Mouse (Mus musculus) hindbrain, embryonic 14.5 days (tissue): ENCODE measurements around the gene Tgfbr3. TPM values are rescaled to one million over a fixed set of nuclear protein-coding genes. Genes with fewer than 3 reads are reported as not detected.
"Not testable (repeated sequence)": the region's sequence is repeated elsewhere in the genome, so short reads cannot be mapped to it uniquely, and the experiment has no call there.

Experiments
- ATAC-seq: fragments of 200-750 bp; cut with Nextera tagmentation; 2 replicates; pipeline ENCODE4 v1.8.0; 2017; ENCODE audit warnings: moderate number of reproducible peaks, mild to moderate bottlenecking, moderate TSS enrichment, moderate library complexity; ENCODE audit not compliant: low FRiP score
- DNase-seq: peaks from one replicate; pipeline ENCODE4 v3.0.0-alpha.2; 2015; ENCODE audit warnings: low spot score
- H3K27ac ChIP-seq: fragments of 300-500 bp; sonication (generic); 2 replicates; pipeline ENCODE4 v1.5.1; 2014; ENCODE audit warnings: mild to moderate bottlenecking, moderate library complexity
- H3K27me3 ChIP-seq: fragments of 300-500 bp; sonication (generic); 2 replicates; pipeline ENCODE4 v1.6.1; 2014; ENCODE audit warnings: mild to moderate bottlenecking, low read length, mixed read lengths; ENCODE audit not compliant: control insufficient read depth, insufficient read depth
- H3K36me3 ChIP-seq: fragments of 300-500 bp; sonication (generic); replicated peaks from 2 replicates; pipeline ENCODE4 v1.6.1; 2014; ENCODE audit not compliant: control insufficient read depth, insufficient read depth
- H3K4me1 ChIP-seq: fragments of 300-500 bp; sonication (generic); replicated peaks from 2 replicates; pipeline ENCODE4 v1.6.1; 2014; ENCODE audit warnings: antibody characterized with exemption, low read length, mixed read lengths; ENCODE audit not compliant: control insufficient read depth, insufficient read depth
- H3K4me2 ChIP-seq: fragments of 300-500 bp; sonication (generic); replicated peaks from 2 replicates; pipeline ENCODE4 v1.6.1; 2014; ENCODE audit warnings: mild to moderate bottlenecking, moderate library complexity
- H3K4me3 ChIP-seq: fragments of 300-500 bp; sonication (generic); replicated peaks from 2 replicates; pipeline ENCODE4 v1.5.1; 2014; ENCODE audit warnings: mild to moderate bottlenecking, low read length
- H3K9ac ChIP-seq: fragments of 300-500 bp; sonication (generic); 2 replicates; pipeline ENCODE4 v1.6.1; 2014
- H3K9me3 ChIP-seq: fragments of 300-500 bp; sonication (generic); 2 replicates; pipeline ENCODE4 v1.6.1; 2016; ENCODE audit warnings: low read length; ENCODE audit not compliant: control insufficient read depth
- WGBS: fragments of 180-500 bp; shearing (Covaris S2); extraction: QIAGEN DNeasy Blood & Tissue Kit; methylation state at CpG from one replicate; pipeline ENCODE4 v1.1.7; 2014; 5-methylcytosine and 5-hydroxymethylcytosine counted together
- polyA plus RNA-seq: library from polyadenylated mRNA; unstranded; fragments of >200 nt; fragmentation: Nextera tagmentation; extraction: Ambion mirVana; gene quantifications from 2 replicates; pipeline ENCODE4 v1.2.1, GENCODE M21; 2014

The Tgfbr3 gene
- polyA plus RNA-seq, 1 experiment from 2014 or later: 7.1 TPM

DNA sequence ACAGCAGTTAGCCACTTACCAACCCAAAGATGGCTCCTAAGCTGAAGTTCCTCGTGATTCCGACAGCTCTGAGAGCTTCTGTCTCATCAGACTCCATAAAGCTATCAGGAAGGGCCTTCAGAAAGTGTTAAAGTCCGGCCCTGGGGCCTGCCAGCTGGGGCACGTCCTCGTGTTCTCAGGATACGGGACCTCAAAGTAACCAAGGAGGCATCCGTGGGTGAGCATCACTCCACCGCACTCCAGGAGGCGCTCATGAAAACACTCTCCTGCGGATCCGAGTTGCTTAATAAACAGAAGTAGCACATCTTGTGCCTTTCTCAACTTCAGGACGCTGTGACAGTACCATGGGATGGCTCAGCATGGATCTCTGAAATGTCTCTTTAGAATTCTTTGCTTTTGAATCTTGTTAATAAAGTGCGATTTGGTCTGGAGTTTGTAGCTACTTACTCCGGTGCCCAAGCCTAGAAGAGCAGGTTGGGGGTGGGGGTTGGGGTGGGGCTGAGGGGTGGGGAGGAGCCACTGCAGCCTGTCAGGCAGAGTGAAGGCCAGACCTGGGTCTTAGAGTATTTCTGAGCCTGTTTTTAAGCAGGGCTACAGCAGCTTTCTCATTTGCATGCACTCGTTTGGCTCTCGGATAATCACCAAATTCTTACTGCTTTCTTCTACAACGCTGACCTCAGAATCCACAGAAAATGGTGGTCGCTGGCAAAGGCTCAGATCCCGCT, 38.7 kb downstream of the Tgfbr3 start:
- DNase-seq (no peak), ATAC-seq (no peak)
- H3K4me3 ChIP-seq: no peak overlapping the region
- 16% methylated on average over 19 of the region's 19 CpGs for WGBS
- peaks cover 26% of the 10 kb centered on the region for H3K27me3 ChIP-seq
- no peak overlapping the region for H3K27ac ChIP-seq
- H3K9me3 ChIP-seq: 0 out of 2 replicates have a peak, but pooled peaks cover 15% of the 10 kb centered on the region
- no peak overlapping the region for H3K4me2 ChIP-seq
- H3K36me3 ChIP-seq: no peaks in the 10 kb centered on the region
- H3K9ac ChIP-seq: no peak overlapping the region
- H3K4me1 ChIP-seq: peaks cover 7% of the 10 kb centered on the region

DNA sequence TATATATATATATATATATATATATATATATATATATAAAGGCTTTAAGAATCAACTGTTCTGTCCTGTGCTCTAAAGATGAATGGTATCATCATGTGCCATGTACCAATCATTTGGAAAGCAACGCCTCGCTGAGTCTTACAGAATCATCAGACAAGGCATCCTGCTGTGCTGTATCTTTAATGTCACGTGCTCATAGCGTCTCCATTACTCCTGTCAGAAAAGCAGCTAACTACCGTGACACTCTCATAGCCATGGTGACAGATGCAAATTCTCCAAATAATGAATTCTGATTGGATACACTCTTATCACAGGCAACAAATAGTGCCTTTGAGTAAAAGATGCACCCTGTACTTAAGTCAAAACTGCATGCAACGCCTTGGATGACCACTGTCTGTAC, 40.7 kb downstream of the Tgfbr3 start:
- Histone ChIP-seq H3K27ac (no peak overlapping the region), H3K4me3 (no peak overlapping the region), H3K4me2 (no peak overlapping the region), H3K9me3 (0 out of 2 replicates have a peak, but pooled peaks cover 8% of the 10 kb centered on the region), H3K4me1 (peaks cover 7% of the 10 kb centered on the region), H3K36me3 (no peaks in the 10 kb centered on the region), H3K9ac (no peak overlapping the region), H3K27me3 (peaks cover 26% of the 10 kb centered on the region)
- ATAC-seq (no peak), DNase-seq (no peak)
- 54% methylated on average over 6 of the region's 6 CpGs for WGBS

DNA sequence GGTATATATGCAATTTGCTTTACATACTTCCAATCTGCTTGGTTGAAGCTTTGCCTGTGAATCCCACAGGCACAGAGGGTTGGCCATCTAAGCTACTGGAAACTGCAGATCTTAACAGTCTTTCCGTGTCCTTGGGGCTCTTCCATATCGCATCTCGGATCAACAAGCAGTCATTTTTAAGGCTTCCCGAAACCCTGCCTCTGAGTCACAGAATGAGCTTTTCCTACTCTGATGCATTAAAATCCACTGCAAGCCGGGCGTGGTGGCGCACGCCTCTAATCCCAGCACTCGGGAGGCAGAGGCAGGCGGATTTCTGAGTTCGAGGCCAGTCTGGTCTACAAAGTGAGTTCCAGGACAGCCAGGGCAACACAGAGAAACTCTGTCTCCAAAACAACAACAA, 41.1 kb downstream of the Tgfbr3 start:
- H3K9me3 ChIP-seq, H3K4me3 ChIP-seq, DNase-seq, H3K36me3 ChIP-seq, ATAC-seq, H3K4me2 ChIP-seq, H3K4me1 ChIP-seq, H3K9ac ChIP-seq, H3K27ac ChIP-seq: not testable (repeated sequence)
- peaks cover 22% of the 10 kb centered on the region for H3K27me3 ChIP-seq
- WGBS: 95% methylated on average over 11 of the region's 11 CpGs

DNA sequence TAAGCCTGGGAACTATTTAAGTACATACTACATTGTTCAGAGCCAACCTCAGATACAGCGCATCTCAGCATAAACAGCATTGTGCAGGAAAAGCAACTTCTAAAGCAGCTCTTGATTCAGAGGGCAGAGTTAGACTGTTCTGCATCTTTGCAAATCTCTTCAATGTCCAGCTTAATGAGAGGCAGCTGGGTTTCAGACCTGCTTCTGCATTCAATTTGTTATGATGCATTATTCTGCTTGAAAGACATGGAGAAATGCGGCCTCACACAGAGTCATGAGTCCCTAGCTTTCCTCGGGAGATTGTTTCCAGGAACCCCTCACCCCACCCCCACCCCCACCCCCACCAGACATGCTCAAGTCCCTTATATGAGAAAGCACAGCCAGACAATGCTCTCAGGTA, 41.6 kb downstream of the Tgfbr3 start:
- 49% methylated on average over 3 of the region's 3 CpGs for WGBS

DNA sequence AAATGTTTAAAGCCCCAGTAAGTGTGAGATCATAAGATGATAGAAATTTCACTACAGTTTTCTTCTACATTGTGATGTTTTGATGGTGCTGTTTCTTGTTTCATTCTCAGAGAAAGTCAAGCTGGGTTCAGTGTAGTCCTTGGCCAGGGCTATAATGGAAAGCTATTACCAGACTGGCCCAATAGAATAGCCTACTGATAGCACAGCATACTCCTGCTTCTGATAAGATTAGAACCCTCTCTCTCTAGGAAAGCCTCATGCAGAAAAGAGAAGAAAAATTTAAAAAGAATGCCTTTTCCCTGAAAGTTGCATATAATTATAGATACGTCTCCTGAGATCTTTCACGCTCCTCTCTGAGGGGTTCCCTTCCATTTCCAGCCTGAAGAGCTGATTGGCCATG, 46.0 kb downstream of the Tgfbr3 start:
- Histone ChIP-seq H3K27ac (no peak overlapping the region), H3K36me3 (no peaks in the 10 kb centered on the region), H3K27me3 (no peaks in the 10 kb centered on the region), H3K4me2 (no peak overlapping the region), H3K4me1 (no peaks in the 10 kb centered on the region), H3K4me3 (no peak overlapping the region), H3K9ac (no peak overlapping the region), H3K9me3 (no peaks in the 10 kb centered on the region)
- DNase-seq (no peak), ATAC-seq (no peak)
- 96% methylated on average over 2 of the region's 2 CpGs for WGBS

More for the DNA sequence above, 41.6 kb downstream of the Tgfbr3 start:
- ATAC-seq (no peak), DNase-seq (no peak)
- Histone ChIP-seq H3K9me3 (0 out of 2 replicates have a peak, but pooled peaks cover 8% of the 10 kb centered on the region), H3K4me2 (no peak overlapping the region), H3K36me3 (no peaks in the 10 kb centered on the region), H3K4me3 (no peak overlapping the region), H3K27me3 (peaks cover 17% of the 10 kb centered on the region; the same call in 1 of the 2 replicates), H3K27ac (no peak overlapping the region), H3K4me1 (peaks cover 7% of the 10 kb centered on the region), H3K9ac (no peak overlapping the region)

DNA sequence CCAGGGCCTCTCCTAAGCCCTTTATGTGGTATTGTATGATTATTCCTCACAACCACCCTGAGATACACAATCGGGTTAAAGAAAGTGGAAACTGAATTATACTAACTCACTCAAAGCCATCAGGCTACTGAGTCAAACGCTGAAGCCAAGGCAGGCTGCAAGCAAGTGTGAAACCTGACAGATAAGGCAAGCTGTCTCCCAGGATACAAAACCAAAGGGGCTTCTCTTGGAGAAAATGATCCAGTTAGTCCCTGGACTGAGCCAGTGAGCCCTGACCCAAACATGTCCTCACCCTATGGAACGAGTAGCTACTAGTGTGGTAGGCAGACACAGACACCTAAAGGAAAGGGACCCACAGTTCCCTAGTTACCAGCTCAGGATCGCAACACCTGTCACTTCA, 46.4 kb downstream of the Tgfbr3 start:
- Histone ChIP-seq H3K4me1 (peaks cover 3% of the 10 kb centered on the region), H3K4me3 (no peak overlapping the region), H3K36me3 (no peaks in the 10 kb centered on the region), H3K27ac (no peak overlapping the region), H3K9ac (no peak overlapping the region), H3K9me3 (no peaks in the 10 kb centered on the region), H3K27me3 (no peaks in the 10 kb centered on the region), H3K4me2 (no peak overlapping the region)
- 88% methylated on average over 4 of the region's 4 CpGs for WGBS
- ATAC-seq (no peak), DNase-seq (no peak)

DNA sequence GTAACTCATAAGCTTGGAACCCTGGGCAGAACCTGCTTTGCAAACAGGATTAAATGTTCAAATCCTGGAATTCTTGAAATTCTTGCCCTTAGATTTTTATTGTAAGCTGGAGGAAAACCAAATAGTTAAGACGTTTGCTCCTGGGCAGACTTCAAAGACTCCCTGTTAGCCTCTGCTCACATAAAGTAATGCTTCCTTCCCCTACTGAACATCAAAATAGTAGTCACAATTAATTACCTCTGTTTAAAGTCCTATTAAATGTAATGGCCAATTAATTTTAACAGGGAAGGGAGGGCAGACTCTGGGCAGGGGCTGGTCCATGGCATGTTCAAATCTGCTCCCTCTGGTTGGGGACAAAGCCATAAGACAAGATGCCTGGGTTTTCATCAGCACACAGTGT, 49.2 kb downstream of the Tgfbr3 start:
- 57% methylated on average over 1 of the region's 1 CpGs for WGBS

DNA sequence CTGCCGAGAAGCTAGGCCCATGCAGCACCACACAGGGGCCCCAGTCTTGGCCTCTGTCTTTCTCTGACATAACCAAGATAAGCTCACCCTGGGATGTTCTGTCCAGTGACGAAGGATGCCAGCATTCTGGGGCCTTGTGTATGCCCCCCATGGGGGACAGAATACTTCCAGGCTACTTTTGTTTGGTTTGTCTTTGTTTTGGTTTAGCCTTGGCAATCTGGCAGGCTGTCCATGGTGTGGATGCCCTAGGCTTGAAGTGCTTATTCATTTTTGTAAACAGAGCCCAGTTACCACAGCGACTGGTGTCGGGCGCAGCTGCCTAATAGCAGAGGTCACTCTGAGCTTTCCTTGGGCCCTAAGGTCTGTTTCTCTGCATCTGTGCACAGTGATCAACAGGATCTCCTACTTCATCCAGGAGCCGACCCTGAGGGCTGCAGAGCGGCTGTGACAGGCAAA, 51.4 kb downstream of the Tgfbr3 start:
- H3K9ac ChIP-seq: no peak overlapping the region
- 41% methylated on average over 7 of the region's 7 CpGs for WGBS

More for the DNA sequence above, 49.2 kb downstream of the Tgfbr3 start:
- no peaks in the 10 kb centered on the region for H3K9me3 ChIP-seq
- no peak overlapping the region for H3K4me2 ChIP-seq
- no peaks in the 10 kb centered on the region for H3K36me3 ChIP-seq
- no peaks in the 10 kb centered on the region for H3K27me3 ChIP-seq
- H3K4me1 ChIP-seq: peaks cover 13% of the 10 kb centered on the region
- ATAC-seq (no peak), DNase-seq (no peak)
- H3K4me3 ChIP-seq: no peak overlapping the region
- no peak overlapping the region for H3K9ac ChIP-seq
- H3K27ac ChIP-seq: no peak overlapping the region

DNA sequence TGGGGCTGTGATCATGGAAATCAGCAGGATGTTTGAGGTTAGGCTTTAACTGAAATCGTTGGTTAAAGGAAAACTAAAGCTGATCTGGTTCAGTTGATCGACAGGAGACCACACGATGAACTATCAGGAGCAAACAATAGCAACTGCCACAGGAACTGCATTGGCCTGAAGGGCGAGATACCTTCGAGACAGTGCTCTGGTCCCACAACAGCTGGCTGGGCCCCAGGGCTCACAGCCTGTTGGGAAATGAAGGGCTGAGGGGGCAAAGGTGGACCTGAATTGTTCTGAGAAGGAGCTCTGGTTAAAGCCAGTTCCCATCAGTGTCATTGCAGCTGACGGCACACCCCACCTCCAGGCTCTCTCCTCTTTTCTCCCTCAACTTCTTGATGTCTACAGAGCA, 52.5 kb downstream of the Tgfbr3 start:
- no peak for DNase-seq
- Histone ChIP-seq H3K9me3 (no peaks in the 10 kb centered on the region), H3K4me1 (peaks cover 13% of the 10 kb centered on the region), H3K36me3 (no peaks in the 10 kb centered on the region), H3K4me2 (no peak overlapping the region), H3K4me3 (no peak overlapping the region), H3K27ac (no peak overlapping the region), H3K9ac (no peak overlapping the region), H3K27me3 (no peaks in the 10 kb centered on the region)
- whole genome bisulfite sequencing: 71% methylated on average over 6 of the region's 6 CpGs
- no peak for ATAC-seq

More for the DNA sequence above, 51.4 kb downstream of the Tgfbr3 start:
- Histone ChIP-seq H3K4me2 (no peak overlapping the region), H3K27ac (no peak overlapping the region), H3K9me3 (no peaks in the 10 kb centered on the region), H3K27me3 (no peaks in the 10 kb centered on the region), H3K4me1 (peaks cover 13% of the 10 kb centered on the region), H3K36me3 (no peaks in the 10 kb centered on the region), H3K4me3 (no peak overlapping the region)
- ATAC-seq (peak; percentile 51; the same call in 1 of the 2 replicates), DNase-seq (no peak)
